19 mouse cellular contexts compared by ENCODE assay signal in the genomic region with DNA sequence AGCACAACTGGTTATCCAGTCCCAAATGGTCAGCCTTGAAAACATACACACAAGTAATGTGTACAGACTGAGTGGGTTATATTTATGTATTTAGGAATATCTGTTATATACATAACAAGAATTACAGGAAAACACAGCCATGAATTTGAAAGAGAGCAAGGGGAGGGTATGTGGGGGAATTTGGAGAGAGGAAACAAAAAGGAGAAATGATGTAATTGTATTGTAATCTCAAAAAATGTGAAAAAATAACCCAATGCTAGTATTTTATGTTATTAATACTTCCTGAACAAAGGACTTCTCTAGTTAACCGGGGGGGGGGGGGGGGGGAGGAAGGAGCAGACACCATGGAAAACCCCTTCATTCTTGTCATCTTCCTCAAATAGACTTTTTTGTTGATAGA. TPM values are rescaled to one million over a fixed set of nuclear protein-coding genes. Genes with fewer than 3 reads are reported as not detected.
DNase-seq lines count a peak whose midpoint lies in the region; ATAC-seq and TF ChIP-seq lines count a peak whose summit lies in the region.
"Had no signal": no experiment of that assay in that cellular context is flagged by ENCODE, and none has a peak within 500 bp of the region (broad histone marks: within the 10 kb centered on the region; RNA-seq: fewer than 3 reads in every experiment).

No protein-coding gene starts in this region.

- dilution Hi-C loops in CH12.LX (cut with MboI; ENCODE audit: extremely low pct_ligation_motif_present, extremely low pct_unique_long_range_greater_than_20kb, low sequenced_read_pairs), result no loop called here

- no peak overlapping the region for H3K4me2 ChIP-seq in liver, embryonic 12.5 days
- peak overlapping the region; percentile 18; the same call in 1 of the 2 replicates for H3K4me2 ChIP-seq in CH12.LX (ENCODE audit: insufficient read depth, low read depth, poor library complexity, severe bottlenecking)
- H3K4me2 ChIP-seq in liver, embryonic 15.5 days, result no peak overlapping the region
- H3K4me2 ChIP-seq in hindbrain, embryonic 16.5 days (ENCODE audit: low read length), result no peak overlapping the region
- H3K4me2 ChIP-seq: embryonic facial prominence, embryonic 13.5 days; forebrain, embryonic 13.5 days; heart, embryonic 11.5 days; hindbrain, embryonic 15.5 days had no signal

- TF ChIP-seq RAD21 in CH12.LX (IDR thresholded peaks at IDR 0.05; ENCODE audit: low read depth, low read length), result no peak

- no peaks in the 10 kb centered on the region for H3K9me3 ChIP-seq in liver, embryonic 12.5 days (replicated peaks)
- peaks cover 6% of the 10 kb centered on the region for H3K9me3 ChIP-seq in CH12.LX (replicated peaks; ENCODE audit: low read length)
- no peaks in the 10 kb centered on the region for H3K9me3 ChIP-seq in liver, embryonic 15.5 days (replicated peaks)
- no peaks in the 10 kb centered on the region for H3K9me3 ChIP-seq in hindbrain, embryonic 16.5 days (ENCODE audit: control insufficient read depth, low read length)
- H3K9me3 ChIP-seq: embryonic facial prominence, embryonic 13.5 days; forebrain, embryonic 13.5 days; hindbrain, embryonic 15.5 days had no signal

- no peak for TF ChIP-seq POLR2A in CH12.LX (IDR thresholded peaks at IDR 0.05; ENCODE audit: low read depth, low read length)

- H3K4me3 ChIP-seq in liver, embryonic 12.5 days, result no peak overlapping the region
- no peak overlapping the region for H3K4me3 ChIP-seq in CH12.LX (replicated peaks in 1 of 3; ENCODE audit: low read depth in 2 of 3, low read length in 2 of 3, poor library complexity in 1 of 3)
- H3K4me3 ChIP-seq in liver, embryonic 15.5 days (replicated peaks), result no peak overlapping the region
- H3K4me3 ChIP-seq in layer of hippocampus, adult 2 months, result no peak overlapping the region
- H3K4me3 ChIP-seq in hindbrain, embryonic 16.5 days (ENCODE audit: low read length), result no peak overlapping the region
- H3K4me3 ChIP-seq: embryonic facial prominence, embryonic 13.5 days; forebrain, embryonic 13.5 days; heart, adult 2 months; hindbrain, embryonic 15.5 days had no signal

- in situ Hi-C loops in CH12.LX (cut with MboI; ENCODE audit: low pct_ligation_motif_present, low pct_unique_long_range_greater_than_20kb, low sequenced_read_pairs), result loop anchor here (5.0 kb wide), 2 partner anchors 47 to 492 kb away; a partner anchor contains a TSS

- no peaks in the 10 kb centered on the region for H3K36me3 ChIP-seq in liver, embryonic 12.5 days
- H3K36me3 ChIP-seq in CH12.LX (replicated peaks in 1 of 2; ENCODE audit: control insufficient read depth in 1 of 2, insufficient read depth in 1 of 2, low read length in 1 of 2), result peaks cover 34 to 75% of the 10 kb centered on the region in 2 experiments
- no peaks in the 10 kb centered on the region for H3K36me3 ChIP-seq in liver, embryonic 15.5 days (replicated peaks)
- H3K36me3 ChIP-seq in hindbrain, embryonic 16.5 days (ENCODE audit: control insufficient read depth, insufficient read depth, low read length), result no peaks in the 10 kb centered on the region
- H3K36me3 ChIP-seq: embryonic facial prominence, embryonic 13.5 days; hindbrain, embryonic 15.5 days had no signal

- DNase-seq in liver, result no peak
- DNase-seq in CH12.LX (ENCODE audit: extremely low read depth), result no peak
- no peak for DNase-seq in layer of hippocampus, adult 2 months (ENCODE audit: low spot score in 2 of 2)
- no peak for DNase-seq in urinary bladder, postnatal 4 days (ENCODE audit: low spot score in 2 of 2)
- DNase-seq: adrenal gland, adult 8-10 months; adrenal gland, postnatal 36 days; cerebellum, adult 11-12 months; cerebellum, adult 9-11 months; cerebellum, postnatal 36 days; forebrain, postnatal 0 days; gastrocnemius, postnatal 14 days; heart, adult 2 months had no signal

- peaks cover 66% of the 10 kb centered on the region for H3K4me1 ChIP-seq in liver, embryonic 12.5 days
- H3K4me1 ChIP-seq in CH12.LX (ENCODE audit: control insufficient read depth in 1 of 2, insufficient read depth in 2 of 2), result peaks cover 26 to 74% of the 10 kb centered on the region in 2 experiments
- peaks cover 49% of the 10 kb centered on the region for H3K4me1 ChIP-seq in liver, embryonic 15.5 days (replicated peaks)
- no peaks in the 10 kb centered on the region for H3K4me1 ChIP-seq in hindbrain, embryonic 16.5 days (ENCODE audit: control insufficient read depth, insufficient read depth, low read depth, low read length)
- H3K4me1 ChIP-seq: embryonic facial prominence, embryonic 13.5 days; forebrain, embryonic 13.5 days; hindbrain, embryonic 15.5 days had no signal

- no peak overlapping the region for H3K9ac ChIP-seq in liver, embryonic 12.5 days
- no peak overlapping the region for H3K9ac ChIP-seq in CH12.LX (ENCODE audit: insufficient read depth, low read depth)
- H3K9ac ChIP-seq in liver, embryonic 15.5 days, result no peak overlapping the region
- no peak overlapping the region for H3K9ac ChIP-seq in hindbrain, embryonic 16.5 days (ENCODE audit: low read depth, low read length)
- H3K9ac ChIP-seq: embryonic facial prominence, embryonic 13.5 days; forebrain, embryonic 13.5 days; forebrain, postnatal 0 days; hindbrain, embryonic 15.5 days had no signal

- TF ChIP-seq EP300 in CH12.LX (IDR thresholded peaks at IDR 0.05; ENCODE audit: low read length), result no peak

- no peak for ATAC-seq in liver, embryonic 12.5 days
- no peak for ATAC-seq in liver, embryonic 15.5 days (ENCODE audit: insufficient read depth)
- ATAC-seq in hindbrain, embryonic 16.5 days, result no peak
- ATAC-seq: forebrain, embryonic 13.5 days; forebrain, postnatal 0 days had no signal

- H3K27me3 ChIP-seq in liver, embryonic 12.5 days (replicated peaks), result no peaks in the 10 kb centered on the region
- H3K27me3 ChIP-seq in CH12.LX (replicated peaks), result no peaks in the 10 kb centered on the region
- H3K27me3 ChIP-seq in liver, embryonic 15.5 days, result no peaks in the 10 kb centered on the region
- no peaks in the 10 kb centered on the region for H3K27me3 ChIP-seq in hindbrain, embryonic 16.5 days (replicated peaks; ENCODE audit: control insufficient read depth, insufficient read depth, low read length)
- H3K27me3 ChIP-seq: embryonic facial prominence, embryonic 13.5 days; forebrain, embryonic 13.5 days; hindbrain, embryonic 15.5 days had no signal

- TF ChIP-seq CTCF in CH12.LX (conservative IDR thresholded peaks at IDR 0.05 in 1 of 2, IDR thresholded peaks at IDR 0.05 in 1 of 2; ENCODE audit: low read depth in 2 of 2, low read length in 2 of 2), result no peak
- TF ChIP-seq CTCF in layer of hippocampus, adult 2 months (conservative IDR thresholded peaks at IDR 0.05), result no peak

- H3K27ac ChIP-seq in liver, embryonic 12.5 days, result peak overlapping the region; percentile 72
- H3K27ac ChIP-seq in CH12.LX (ENCODE audit: insufficient read depth, low read depth), result peak overlapping the region; percentile 72
- 0 out of 2 replicates have a peak overlapping the region, but pooled peaks have one; percentile 77 for H3K27ac ChIP-seq in liver, embryonic 15.5 days (replicated peaks)
- no peak overlapping the region for H3K27ac ChIP-seq in layer of hippocampus, adult 2 months
- H3K27ac ChIP-seq in hindbrain, embryonic 16.5 days (ENCODE audit: low read depth, low read length), result no peak overlapping the region
- H3K27ac ChIP-seq: embryonic facial prominence, embryonic 13.5 days; forebrain, embryonic 13.5 days; heart, adult 2 months; hindbrain, embryonic 15.5 days had no signal

- H3K79me2 ChIP-seq in CH12.LX (replicated peaks; ENCODE audit: control insufficient read depth, extremely low read depth, insufficient read depth, poor library complexity, severe bottlenecking), result no peaks in the 10 kb centered on the region

- 18% methylated on average over 1 of the region's 1 CpGs for WGBS in liver, embryonic 12.5 days (ENCODE audit: insufficient replicate concordance)
- WGBS in liver, embryonic 15.5 days (ENCODE audit: insufficient replicate concordance), result 17% methylated on average over 1 of the region's 1 CpGs
- 75% methylated on average over 1 of the region's 1 CpGs for WGBS in hindbrain, embryonic 16.5 days

RNA-seq across cellular contexts. Expression of a gene that starts 11.1 kb away (rescaled TPM):
- polyA plus RNA-seq in liver, embryonic 12.5 days (2016; fragmentation: Nextera tagmentation; extraction: Ambion mirVana), result 35.0 and 36.0 TPM in 2 replicates
- total RNA-seq in CH12.LX (2012; rRNA removed) (66.8 and 78.5 TPM in 2 replicates), CH12.LX (2014; rRNA removed) (62.4 and 63.3 TPM in 2 replicates)
- polyA plus RNA-seq in CH12.LX (2012; ENCODE audit: insufficient read length, low read depth), result 57.4 and 72.8 TPM in 2 replicates
- polyA plus RNA-seq in liver, embryonic 15.5 days (2015; fragmentation: Nextera tagmentation; extraction: Ambion mirVana), result 18.0 and 21.5 TPM in 2 replicates
- 10 to 100 TPM; 88.4 to 97.0 TPM for total RNA-seq in layer of hippocampus, adult 2 months (2021)
- polyA plus RNA-seq in hindbrain, embryonic 16.5 days (2015; fragmentation: Nextera tagmentation; extraction: Ambion mirVana), result 70.4 and 72.7 TPM in 2 replicates

RNA-seq across cellular contexts. Expression of a gene that starts 23.5 kb away (rescaled TPM):
- 26.7 and 30.9 TPM in 2 replicates for polyA plus RNA-seq in liver, embryonic 12.5 days (2016; fragmentation: Nextera tagmentation; extraction: Ambion mirVana)
- total RNA-seq in CH12.LX (2012; rRNA removed) (25.9 and 28.0 TPM in 2 replicates), CH12.LX (2014; rRNA removed) (17.9 and 18.2 TPM in 2 replicates)
- polyA plus RNA-seq in CH12.LX (2012; ENCODE audit: insufficient read length, low read depth), result 25.6 and 26.6 TPM in 2 replicates
- polyA plus RNA-seq in liver, embryonic 15.5 days (2015; fragmentation: Nextera tagmentation; extraction: Ambion mirVana), result 17.1 and 18.2 TPM in 2 replicates
- total RNA-seq in layer of hippocampus, adult 2 months (2021), result 100 to 1,000 TPM; 102 to 120 TPM
- 27.0 and 29.1 TPM in 2 replicates for polyA plus RNA-seq in hindbrain, embryonic 16.5 days (2015; fragmentation: Nextera tagmentation; extraction: Ambion mirVana)

RNA-seq across cellular contexts. Expression of a gene that starts 24.0 kb away (rescaled TPM):
- polyA plus RNA-seq in liver, embryonic 12.5 days (2016; fragmentation: Nextera tagmentation; extraction: Ambion mirVana), result 37.6 and 41.4 TPM in 2 replicates
- total RNA-seq in CH12.LX (2012; rRNA removed) (3.0 and 4.2 TPM in 2 replicates), CH12.LX (2014; rRNA removed) (0.49 and 3.2 TPM in 2 replicates)
- polyA plus RNA-seq in CH12.LX (2012; ENCODE audit: insufficient read length, low read depth), result 4.1 and 5.2 TPM in 2 replicates
- 67.8 and 89.3 TPM in 2 replicates for polyA plus RNA-seq in liver, embryonic 15.5 days (2015; fragmentation: Nextera tagmentation; extraction: Ambion mirVana)
- total RNA-seq in layer of hippocampus, adult 2 months (2021), result 1 to 10 TPM; 1.3 to 1.9 TPM
- polyA plus RNA-seq in hindbrain, embryonic 16.5 days (2015; fragmentation: Nextera tagmentation; extraction: Ambion mirVana), result 3.5 and 47.0 TPM in 2 replicates

RNA-seq across cellular contexts. Expression of a gene that starts 47.1 kb away (rescaled TPM):
- polyA plus RNA-seq in liver, embryonic 12.5 days (2016; fragmentation: Nextera tagmentation; extraction: Ambion mirVana), result 7.3 and 7.4 TPM in 2 replicates
- total RNA-seq in CH12.LX (2012; rRNA removed), result 14.4 and 16.3 TPM in 2 replicates
- 2.4 and 2.6 TPM in 2 replicates for total RNA-seq in CH12.LX (2014; rRNA removed)
- polyA plus RNA-seq in CH12.LX (2012; ENCODE audit: insufficient read length, low read depth), result 3.3 and 3.6 TPM in 2 replicates
- 6.7 and 6.8 TPM in 2 replicates for polyA plus RNA-seq in liver, embryonic 15.5 days (2015; fragmentation: Nextera tagmentation; extraction: Ambion mirVana)
- total RNA-seq in layer of hippocampus, adult 2 months (2021), result under 1 TPM; 0.64 to 0.72 TPM
- 0.07 TPM in 1 of 2 replicates, not detected in the other for polyA plus RNA-seq in hindbrain, embryonic 16.5 days (2015; fragmentation: Nextera tagmentation; extraction: Ambion mirVana)

RNA-seq across cellular contexts. Expression of a gene that starts 48.1 kb away (rescaled TPM):
- 13.7 and 14.2 TPM in 2 replicates for polyA plus RNA-seq in liver, embryonic 12.5 days (2016; fragmentation: Nextera tagmentation; extraction: Ambion mirVana)
- 17.4 and 18.8 TPM in 2 replicates for total RNA-seq in CH12.LX (2012; rRNA removed)
- total RNA-seq in CH12.LX (2014; rRNA removed), result 8.6 and 9.8 TPM in 2 replicates
- 15.0 and 15.2 TPM in 2 replicates for polyA plus RNA-seq in CH12.LX (2012; ENCODE audit: insufficient read length, low read depth)
- 6.3 and 6.8 TPM in 2 replicates for polyA plus RNA-seq in liver, embryonic 15.5 days (2015; fragmentation: Nextera tagmentation; extraction: Ambion mirVana)
- total RNA-seq in layer of hippocampus, adult 2 months (2021), result 10 to 100 TPM; 18.6 to 21.7 TPM
- polyA plus RNA-seq in hindbrain, embryonic 16.5 days (2015; fragmentation: Nextera tagmentation; extraction: Ambion mirVana), result 42.7 and 49.1 TPM in 2 replicates

Comparison
In these comparisons a context has a peak if more than half of its experiments do, and no peak if none do; other contexts are left out.
1. H3K27ac ChIP-seq: peak in liver, embryonic 12.5 days (single experiment), CH12.LX (single experiment) and liver, embryonic 15.5 days (single experiment); none in layer of hippocampus, adult 2 months (single experiment) and hindbrain, embryonic 16.5 days (single experiment).